Mouse (Mus musculus) neural tube, embryonic 13.5 days (tissue): ENCODE measurements around the gene Nepn. TPM values are rescaled to one million over a fixed set of nuclear protein-coding genes. Genes with fewer than 3 reads are reported as not detected.
A peak's percentile ranks its signal among the peaks of the same experiment; 100 is the strongest.

Experiments
- ATAC-seq: fragments of 200-750 bp; cut with Nextera tagmentation; 2 replicates; pipeline ENCODE4 v1.8.0; 2017; ENCODE audit warnings: low read depth, mild to moderate bottlenecking, moderate TSS enrichment, moderate library complexity
- H3K27ac ChIP-seq: fragments of 300-500 bp; sonication (generic); replicated peaks from 2 replicates; pipeline ENCODE4 v1.5.1; 2015; ENCODE audit warnings: moderate library complexity, mild to moderate bottlenecking, inconsistent platforms
- H3K27me3 ChIP-seq: fragments of 300-500 bp; sonication (generic); 2 replicates; pipeline ENCODE4 v1.6.1; 2015; ENCODE audit warnings: mild to moderate bottlenecking, inconsistent platforms
- H3K36me3 ChIP-seq: fragments of 300-500 bp; sonication (generic); 2 replicates; pipeline ENCODE4 v1.6.1; 2015; ENCODE audit warnings: mild to moderate bottlenecking, inconsistent platforms
- H3K4me1 ChIP-seq: fragments of 300-500 bp; sonication (generic); replicated peaks from 2 replicates; pipeline ENCODE4 v1.6.1; 2015; ENCODE audit warnings: inconsistent platforms
- H3K4me2 ChIP-seq: fragments of 300-500 bp; sonication (generic); 2 replicates; pipeline ENCODE4 v1.6.1; 2015; ENCODE audit warnings: inconsistent platforms, mild to moderate bottlenecking, moderate library complexity
- H3K4me3 ChIP-seq: fragments of 300-500 bp; sonication (generic); 2 replicates; pipeline ENCODE4 v1.5.1; 2015; ENCODE audit warnings: mild to moderate bottlenecking, inconsistent platforms
- H3K9ac ChIP-seq: fragments of 300-500 bp; sonication (generic); 2 replicates; pipeline ENCODE4 v1.6.1; 2015; ENCODE audit warnings: moderate library complexity, mild to moderate bottlenecking, inconsistent platforms
- H3K9me3 ChIP-seq: fragments of 300-500 bp; sonication (generic); 2 replicates; pipeline ENCODE4 v1.6.1; 2016; ENCODE audit warnings: inconsistent platforms
- WGBS: fragments of 180-500 bp; shearing (Covaris S2); methylation state at CpG from one replicate; pipeline ENCODE4 v1.1.7; 2015; 5-methylcytosine and 5-hydroxymethylcytosine counted together
- polyA plus RNA-seq: library from polyadenylated mRNA; unstranded; fragments of >200 nt; fragmentation: Nextera tagmentation; extraction: Ambion mirVana; gene quantifications from 2 replicates; pipeline ENCODE4 v1.2.1, GENCODE M21; 2015

Gene Nepn
- polyA plus RNA-seq, 1 experiment from 2014 or later: not detected

DNA sequence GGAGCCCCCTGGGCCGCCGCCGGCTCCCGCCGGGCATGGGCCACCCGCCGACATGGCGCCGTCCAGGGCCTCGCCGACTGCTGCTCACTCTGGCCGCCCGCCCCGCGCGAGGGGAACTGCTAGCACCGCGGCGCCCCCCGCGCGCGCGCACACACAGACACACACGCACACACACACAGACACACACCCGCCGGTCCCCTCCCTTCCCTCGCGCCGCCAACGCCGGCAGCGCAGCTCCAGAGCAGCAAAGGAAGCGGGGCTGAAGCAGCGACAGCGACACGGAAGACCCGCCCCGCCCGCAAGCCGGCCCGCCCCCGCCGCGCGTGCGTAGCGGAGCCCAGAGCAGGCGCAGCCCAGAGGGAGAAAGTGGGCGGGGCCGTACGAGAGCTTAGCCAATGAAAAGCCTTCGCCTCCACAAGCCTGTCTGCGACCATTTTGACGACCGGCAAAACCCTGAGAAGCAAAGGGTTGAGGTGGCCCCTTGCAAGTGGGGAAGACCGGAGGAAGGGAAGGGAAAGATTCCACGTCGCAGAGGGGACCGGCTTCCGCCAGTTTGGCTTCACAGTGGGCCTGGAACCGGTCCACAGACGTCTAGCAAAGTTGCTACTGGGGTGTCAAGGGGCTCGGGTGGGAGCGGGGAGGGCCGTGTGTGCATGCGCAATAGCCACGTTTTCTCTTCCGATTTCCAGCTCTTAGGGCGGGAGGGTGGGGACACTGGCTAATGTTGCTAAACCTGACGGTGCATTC lies 6.8 kb upstream of the Nepn start, which contains the start of gene Gopc:
TSS of gene Gopc (minus strand) at position 280 of the 747 bp plus-strand sequence.
- Histone ChIP-seq H3K4me3 (peak within 1 kb of the TSS; percentile 87), H3K4me1 (peaks cover 51% of the 10 kb centered on the region), H3K9ac (peak within 1 kb of the TSS; percentile 91), H3K27ac (peak within 1 kb of the TSS; percentile 98), H3K4me2 (peak within 1 kb of the TSS; percentile 77), H3K36me3 (no peaks in the 10 kb centered on the region), H3K27me3 (no peaks in the 10 kb centered on the region), H3K9me3 (no peaks in the 10 kb centered on the region)
- under 1% methylated on average over 52 of the region's 71 CpGs for WGBS
- peak; percentile 98 for ATAC-seq

DNA sequence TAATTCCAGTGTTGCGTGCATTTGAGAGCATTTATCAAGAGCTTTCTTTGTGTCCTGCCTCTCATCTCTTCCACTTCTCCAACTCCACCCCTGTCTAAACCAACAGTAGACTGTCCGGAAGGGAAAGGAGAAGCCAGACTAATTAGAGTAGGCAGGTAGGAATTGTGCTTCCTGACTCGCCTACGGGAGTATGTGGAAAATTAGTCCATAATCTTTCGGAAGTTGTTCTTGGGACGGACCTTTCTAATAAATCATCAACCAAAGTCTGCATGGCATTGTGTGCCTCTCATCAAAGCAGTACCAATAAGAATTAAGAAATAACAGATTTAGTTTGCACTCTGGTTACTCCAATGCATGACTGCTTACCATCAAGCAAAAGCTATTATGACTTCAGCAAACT lies 5.8 kb upstream of the Nepn start:
- Histone ChIP-seq H3K36me3 (no peaks in the 10 kb centered on the region), H3K9me3 (no peaks in the 10 kb centered on the region), H3K4me3 (peak overlapping the region; percentile 87), H3K27me3 (no peaks in the 10 kb centered on the region), H3K4me1 (peaks cover 41% of the 10 kb centered on the region), H3K27ac (peak overlapping the region; percentile 98), H3K4me2 (peak overlapping the region; percentile 63), H3K9ac (peak overlapping the region; percentile 91)
- WGBS: 85% methylated on average over 6 of the region's 6 CpGs
- ATAC-seq: no peak

DNA sequence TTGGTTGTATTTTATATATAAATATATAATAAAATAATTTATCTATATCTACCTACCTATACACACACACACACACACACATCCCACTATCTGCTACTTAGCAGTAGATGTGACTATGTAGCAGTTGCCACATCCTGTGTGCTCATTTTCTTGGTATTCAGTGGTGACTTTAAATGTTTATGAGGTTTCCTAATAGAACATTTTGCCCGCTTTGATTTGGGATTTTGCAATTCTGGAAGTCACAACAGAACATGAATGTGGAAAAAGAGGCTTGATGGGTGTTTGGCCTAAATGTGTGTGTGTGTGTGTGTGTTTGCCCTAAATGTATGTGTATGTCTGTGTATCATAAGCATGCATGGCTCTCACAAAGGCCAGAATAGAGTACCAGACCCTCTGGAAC lies 5.2 kb upstream of the Nepn start:
- 98% methylated on average over 1 of the region's 1 CpGs for WGBS
- Histone ChIP-seq H3K27ac (no peak overlapping the region), H3K4me1 (peaks cover 36% of the 10 kb centered on the region), H3K36me3 (no peaks in the 10 kb centered on the region), H3K9ac (no peak overlapping the region), H3K9me3 (no peaks in the 10 kb centered on the region), H3K27me3 (no peaks in the 10 kb centered on the region), H3K4me3 (no peak overlapping the region), H3K4me2 (no peak overlapping the region)
- no peak for ATAC-seq

DNA sequence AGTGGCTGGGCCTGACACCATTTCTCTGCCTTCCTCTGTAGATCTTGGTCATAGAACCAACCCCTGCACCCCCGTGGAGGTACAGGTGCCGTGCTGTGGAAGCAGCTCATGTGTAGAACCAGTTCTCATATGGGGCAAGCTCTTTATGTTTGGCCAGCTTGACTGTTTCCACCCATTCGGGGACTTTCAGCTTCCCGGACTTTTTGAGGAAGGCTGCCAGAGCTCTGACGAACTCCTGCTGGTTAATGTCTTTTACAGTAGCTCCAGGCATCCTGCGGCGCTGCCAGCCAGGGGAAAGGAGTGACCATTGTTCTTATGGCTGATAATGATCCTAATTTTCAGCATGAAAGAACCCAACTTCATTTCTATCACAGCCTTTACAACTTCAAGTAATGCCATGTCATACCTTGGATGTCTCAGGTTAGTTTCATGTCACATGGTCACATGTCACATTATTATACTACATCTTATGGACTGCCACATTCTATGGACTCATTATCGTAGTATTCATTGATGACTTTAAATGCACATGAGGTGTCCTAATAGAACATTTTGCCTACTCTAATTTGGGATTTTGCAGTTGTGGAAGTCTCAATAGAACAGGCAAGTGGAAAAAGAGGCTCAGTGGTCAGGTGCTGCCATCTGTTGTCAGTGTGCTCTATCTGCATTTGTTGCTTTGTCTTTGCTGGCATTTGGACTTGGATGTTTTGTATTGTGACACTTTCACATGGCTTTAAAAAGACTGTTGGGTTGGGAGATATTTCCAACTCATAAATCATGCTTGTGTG lies 3.8 kb upstream of the Nepn start:
- ATAC-seq: no peak
- no peak overlapping the region for H3K9ac ChIP-seq
- peaks cover 23% of the 10 kb centered on the region for H3K4me1 ChIP-seq
- no peaks in the 10 kb centered on the region for H3K27me3 ChIP-seq
- H3K4me2 ChIP-seq: no peak overlapping the region
- H3K27ac ChIP-seq: no peak overlapping the region
- no peaks in the 10 kb centered on the region for H3K9me3 ChIP-seq
- no peaks in the 10 kb centered on the region for H3K36me3 ChIP-seq
- 31% methylated on average over 8 of the region's 8 CpGs for WGBS
- no peak overlapping the region for H3K4me3 ChIP-seq

DNA sequence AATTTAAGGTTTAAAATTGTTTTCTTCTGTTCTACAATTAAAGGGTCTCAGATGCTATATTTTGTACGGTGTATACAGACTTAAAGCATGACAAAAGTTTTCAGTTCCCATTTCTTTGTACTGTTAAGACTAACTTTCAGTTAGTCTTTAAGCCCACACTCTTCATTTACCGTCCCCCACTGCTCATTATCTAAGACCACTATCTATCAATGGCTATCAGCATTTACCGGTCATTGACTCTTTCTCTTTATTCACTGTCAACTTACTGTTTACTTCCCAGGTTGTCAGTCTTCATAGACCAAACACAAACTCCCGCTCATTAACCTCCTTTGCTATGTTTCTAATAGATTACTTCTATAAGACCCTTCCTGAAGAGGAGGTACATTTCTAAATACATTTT lies 1.6 kb upstream of the Nepn start:
- WGBS: 79% methylated on average over 4 of the region's 4 CpGs
- no peak overlapping the region for H3K27ac ChIP-seq
- no peak for ATAC-seq
- H3K4me3 ChIP-seq: no peak overlapping the region
- no peaks in the 10 kb centered on the region for H3K9me3 ChIP-seq
- H3K27me3 ChIP-seq: no peaks in the 10 kb centered on the region
- H3K9ac ChIP-seq: no peak overlapping the region
- H3K4me1 ChIP-seq: peaks cover 15% of the 10 kb centered on the region
- no peaks in the 10 kb centered on the region for H3K36me3 ChIP-seq
- H3K4me2 ChIP-seq: no peak overlapping the region

DNA sequence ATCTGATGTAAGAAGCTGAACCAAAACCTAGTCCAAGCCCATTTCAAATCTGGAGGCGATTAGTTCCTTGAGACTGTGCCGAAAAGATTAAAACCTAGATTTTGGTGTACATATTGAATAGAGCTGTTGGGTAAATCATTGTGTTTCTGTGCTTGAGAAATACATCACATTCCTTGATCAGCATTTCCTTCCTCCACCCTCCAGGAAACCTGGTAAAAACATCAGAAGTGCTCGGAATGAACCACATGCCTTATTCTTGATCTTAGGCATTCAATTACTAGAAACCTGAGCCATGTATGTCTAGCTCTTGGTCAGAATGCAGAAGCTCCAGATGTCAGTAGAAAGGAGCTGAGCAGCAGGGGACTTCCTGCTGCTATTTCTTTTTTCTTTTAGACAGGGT lies 666 bp downstream of the Nepn start:
- Histone ChIP-seq H3K27me3 (no peaks in the 10 kb centered on the region), H3K9ac (no peak overlapping the region), H3K36me3 (no peaks in the 10 kb centered on the region), H3K4me2 (no peak overlapping the region), H3K4me1 (peaks cover 7% of the 10 kb centered on the region), H3K27ac (no peak overlapping the region), H3K9me3 (no peaks in the 10 kb centered on the region), H3K4me3 (no peak overlapping the region)
- 72% methylated on average over 3 of the region's 3 CpGs for WGBS
- no peak for ATAC-seq

DNA sequence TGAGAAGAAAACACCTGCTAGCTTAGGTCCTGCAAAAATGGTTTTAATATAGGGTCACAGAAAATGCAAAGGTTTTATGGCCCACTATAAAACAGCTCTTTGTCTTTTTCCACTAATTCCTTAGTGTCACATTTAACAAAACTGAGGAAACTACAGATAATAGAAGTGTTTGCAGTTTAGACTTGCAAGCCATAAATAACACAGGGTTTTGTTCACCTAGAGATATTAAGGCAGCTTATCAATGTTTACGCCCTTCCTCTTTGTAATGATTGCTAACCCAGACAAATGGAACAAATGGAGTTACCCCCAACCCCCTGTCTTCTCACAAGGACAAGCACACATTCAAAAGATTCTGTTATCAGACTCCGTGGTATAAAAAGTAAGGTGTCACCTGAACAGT lies 2.4 kb downstream of the Nepn start:
- Histone ChIP-seq H3K27me3 (no peaks in the 10 kb centered on the region), H3K4me1 (no peaks in the 10 kb centered on the region), H3K27ac (no peak overlapping the region), H3K9ac (no peak overlapping the region), H3K9me3 (no peaks in the 10 kb centered on the region), H3K4me3 (no peak overlapping the region), H3K36me3 (no peaks in the 10 kb centered on the region), H3K4me2 (no peak overlapping the region)
- 63% methylated on average over 2 of the region's 2 CpGs for WGBS
- ATAC-seq: no peak

DNA sequence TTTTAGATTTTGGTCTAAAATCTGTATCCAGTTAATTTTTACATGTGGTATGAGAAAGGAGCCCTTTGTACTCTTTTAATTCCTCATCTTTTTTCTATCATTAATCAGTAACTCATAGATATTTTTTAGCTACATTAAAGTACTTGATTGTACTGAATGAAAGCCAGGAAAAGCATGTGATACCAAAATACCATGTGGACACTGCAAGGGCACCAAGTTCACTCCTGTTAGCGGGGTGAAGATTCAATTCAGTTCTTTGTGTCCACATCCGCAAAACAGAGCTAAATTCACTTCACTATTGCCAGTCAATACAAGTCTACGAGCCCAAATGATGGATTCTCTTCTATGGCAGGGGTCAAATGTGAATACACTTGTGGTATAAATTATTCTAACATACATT lies 7.9 kb downstream of the Nepn start:
- H3K27ac ChIP-seq: no peak overlapping the region
- no peaks in the 10 kb centered on the region for H3K4me1 ChIP-seq
- WGBS: 89% methylated on average over 3 of the region's 3 CpGs

DNA sequence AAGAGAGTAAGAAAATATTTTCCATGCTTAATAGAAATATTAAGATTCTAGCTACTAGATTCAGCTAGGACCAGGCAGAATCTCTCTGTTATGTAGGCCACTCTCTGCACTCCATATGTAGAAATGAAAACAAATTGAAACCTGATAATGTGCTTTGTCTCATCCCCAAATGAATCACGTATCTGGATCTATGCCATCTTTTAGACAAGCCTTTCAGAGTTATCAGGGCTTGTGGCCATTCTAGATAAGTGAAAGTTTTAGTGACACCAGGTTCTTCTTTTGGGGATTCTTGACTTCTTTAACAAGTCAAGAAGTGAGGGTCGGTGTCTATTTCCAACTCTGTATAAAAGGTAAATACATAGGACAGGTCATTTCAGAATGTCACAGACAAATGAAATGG lies 9.9 kb downstream of the Nepn start:
- Histone ChIP-seq H3K36me3 (no peaks in the 10 kb centered on the region), H3K27me3 (no peaks in the 10 kb centered on the region), H3K4me3 (no peak overlapping the region), H3K4me1 (no peaks in the 10 kb centered on the region), H3K4me2 (no peak overlapping the region), H3K27ac (no peak overlapping the region), H3K9me3 (no peaks in the 10 kb centered on the region), H3K9ac (no peak overlapping the region)
- ATAC-seq: no peak
- WGBS: 85% methylated on average over 2 of the region's 2 CpGs

More for the DNA sequence above, 7.9 kb downstream of the Nepn start:
- H3K27me3 ChIP-seq: no peaks in the 10 kb centered on the region
- no peak overlapping the region for H3K4me3 ChIP-seq
- no peaks in the 10 kb centered on the region for H3K36me3 ChIP-seq
- ATAC-seq: no peak
- no peak overlapping the region for H3K4me2 ChIP-seq
- no peaks in the 10 kb centered on the region for H3K9me3 ChIP-seq
- H3K9ac ChIP-seq: no peak overlapping the region

DNA sequence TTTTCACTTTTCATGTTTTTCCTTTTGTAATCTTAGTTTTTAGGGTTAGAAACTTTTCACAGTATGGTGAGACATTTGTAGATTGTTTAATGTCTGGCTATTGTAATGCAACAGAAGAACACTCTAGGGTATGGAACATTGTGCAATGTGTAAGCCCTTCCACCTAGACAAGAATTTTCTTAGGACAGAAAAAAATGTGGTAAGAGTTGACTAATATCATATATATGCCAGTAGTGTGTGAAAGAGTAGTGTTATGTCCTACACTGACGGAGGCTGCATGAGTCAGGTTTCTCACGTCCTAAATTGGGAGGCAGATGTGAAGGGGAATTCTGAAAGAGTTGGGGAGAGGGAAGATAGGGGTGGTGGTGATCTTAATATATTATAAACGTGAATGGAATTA lies 10.9 kb downstream of the Nepn start:
- Histone ChIP-seq H3K4me2 (no peak overlapping the region), H3K9ac (no peak overlapping the region), H3K4me1 (no peaks in the 10 kb centered on the region), H3K27ac (no peak overlapping the region), H3K4me3 (no peak overlapping the region), H3K9me3 (no peaks in the 10 kb centered on the region), H3K27me3 (no peaks in the 10 kb centered on the region), H3K36me3 (no peaks in the 10 kb centered on the region)
- ATAC-seq: no peak
- 66% methylated on average over 3 of the region's 3 CpGs for WGBS

DNA sequence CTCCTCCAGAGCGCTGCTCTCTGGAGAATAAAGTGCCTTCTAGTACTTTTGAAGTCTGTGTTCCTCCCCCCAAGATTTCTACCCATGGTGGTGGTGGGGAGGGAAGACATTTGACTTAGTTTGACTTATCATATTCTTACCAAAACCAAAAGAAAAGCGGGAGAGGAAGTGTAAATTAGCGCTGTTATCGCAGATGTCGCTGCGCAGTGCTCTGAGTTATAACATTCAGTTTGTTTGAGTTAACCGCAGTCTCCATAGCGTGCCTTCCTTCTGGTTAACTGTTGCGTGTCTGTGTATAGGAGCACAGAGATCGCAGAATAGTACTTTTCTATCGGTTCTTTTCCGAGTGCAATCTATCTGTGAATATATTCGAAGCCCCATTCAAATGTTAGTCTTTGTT lies 16.4 kb downstream of the Nepn start:
- Histone ChIP-seq H3K27me3 (no peaks in the 10 kb centered on the region), H3K4me3 (no peak overlapping the region), H3K4me2 (no peak overlapping the region), H3K36me3 (no peaks in the 10 kb centered on the region), H3K9me3 (no peaks in the 10 kb centered on the region), H3K27ac (no peak overlapping the region), H3K4me1 (no peaks in the 10 kb centered on the region), H3K9ac (no peak overlapping the region)
- no peak for ATAC-seq
- WGBS: 89% methylated on average over 13 of the region's 13 CpGs

DNA sequence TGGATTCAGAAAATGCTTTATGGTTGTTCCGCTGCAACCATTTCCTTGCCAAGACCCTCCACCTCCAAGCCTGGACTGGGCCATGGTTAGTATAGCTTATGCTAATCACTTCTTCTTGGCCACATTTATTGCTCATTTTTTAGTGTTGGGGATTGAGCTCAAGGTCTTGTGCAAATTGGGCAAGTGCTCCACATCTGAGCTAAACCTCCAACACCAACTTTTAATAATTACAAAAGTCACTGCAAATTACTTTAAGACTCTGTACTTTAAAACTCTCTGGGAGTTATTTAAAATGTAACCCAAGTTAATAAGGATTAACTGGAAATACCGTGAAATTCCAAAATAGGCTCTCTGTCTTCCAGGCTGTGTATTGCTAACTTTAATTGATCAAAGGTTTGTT lies 18.8 kb downstream of the Nepn start:
- Histone ChIP-seq H3K4me2 (no peak overlapping the region), H3K9ac (no peak overlapping the region), H3K9me3 (no peaks in the 10 kb centered on the region), H3K4me1 (no peaks in the 10 kb centered on the region), H3K4me3 (no peak overlapping the region), H3K27ac (no peak overlapping the region), H3K27me3 (no peaks in the 10 kb centered on the region), H3K36me3 (no peaks in the 10 kb centered on the region)
- whole genome bisulfite sequencing: 91% methylated on average over 2 of the region's 2 CpGs
- ATAC-seq: no peak
